Mouse (Mus musculus) lung, postnatal 0 days (tissue): ENCODE data around the gene Adcy2. TPM values are rescaled to one million over a fixed set of nuclear protein-coding genes. Genes with fewer than 3 reads are reported as not detected.

Experiments used
- ATAC-seq: fragments of 200-750 bp; cut with Nextera tagmentation; 2 replicates; pipeline ENCODE4 v1.8.0; 2017; ENCODE audit warnings: moderate library complexity
- DNase-seq: peaks from one replicate; pipeline ENCODE4 v3.0.0-alpha.2; 2016; ENCODE audit warnings: low spot score
- H3K27ac ChIP-seq: fragments of 300-500 bp; sonication (generic); 2 replicates; pipeline ENCODE4 v1.5.1; 2014; ENCODE audit warnings: antibody characterized with exemption, mild to moderate bottlenecking, low read length, mixed read lengths
- H3K27me3 ChIP-seq: fragments of 300-500 bp; sonication (generic); replicated peaks from 2 replicates; pipeline ENCODE4 v1.6.1; 2014; ENCODE audit warnings: low read length, mixed read lengths; ENCODE audit not compliant: insufficient read depth
- H3K36me3 ChIP-seq: fragments of 300-500 bp; sonication (generic); 2 replicates; pipeline ENCODE4 v1.6.1; 2014; ENCODE audit warnings: low read length, mixed read lengths; ENCODE audit not compliant: insufficient read depth
- H3K4me1 ChIP-seq: fragments of 300-500 bp; sonication (generic); 2 replicates; pipeline ENCODE4 v1.6.1; 2014; ENCODE audit warnings: antibody characterized with exemption, low read depth, low read length, mixed read lengths; ENCODE audit not compliant: insufficient read depth
- H3K4me2 ChIP-seq: fragments of 300-500 bp; sonication (generic); replicated peaks from 2 replicates; pipeline ENCODE4 v1.6.1; 2014; ENCODE audit warnings: low read depth, mild to moderate bottlenecking, low read length, moderate library complexity, mixed read lengths
- H3K4me3 ChIP-seq: fragments of 300-500 bp; sonication (generic); 2 replicates; pipeline ENCODE4 v1.5.1; 2014; ENCODE audit warnings: low read depth, low read length
- H3K9ac ChIP-seq: fragments of 300-500 bp; sonication (generic); replicated peaks from 2 replicates; pipeline ENCODE4 v1.6.1; 2014; ENCODE audit warnings: low read depth, mild to moderate bottlenecking
- H3K9me3 ChIP-seq: fragments of 300-500 bp; sonication (generic); 2 replicates; pipeline ENCODE4 v1.6.1; 2016; ENCODE audit warnings: low read length, mixed read lengths
- CTCF ChIP-seq: IDR thresholded peaks from 2 replicates; pipeline ENCODE4 v1.5.1; 2016; ENCODE audit warnings: antibody characterized with exemption, mild to moderate bottlenecking
- EP300 ChIP-seq: IDR thresholded peaks from 2 replicates; pipeline ENCODE4 v1.6.1; 2016; ENCODE audit warnings: antibody characterized with exemption, mild to moderate bottlenecking, control low read depth
- WGBS: fragments of 180-500 bp; shearing (Covaris S2); extraction: QIAGEN DNeasy Blood & Tissue Kit; methylation state at CpG from one replicate; pipeline ENCODE4 v1.1.7; 2014; 5-methylcytosine and 5-hydroxymethylcytosine counted together
- polyA plus RNA-seq: library from polyadenylated mRNA; unstranded; fragments of >200 nt; fragmentation: Nextera tagmentation; extraction: Ambion mirVana; gene quantifications from 2 replicates; pipeline ENCODE4 v1.2.1, GENCODE M21; 2015

Gene Adcy2
- polyA plus RNA-seq, 1 experiment from 2014 or later = 12.5 TPM

DNA sequence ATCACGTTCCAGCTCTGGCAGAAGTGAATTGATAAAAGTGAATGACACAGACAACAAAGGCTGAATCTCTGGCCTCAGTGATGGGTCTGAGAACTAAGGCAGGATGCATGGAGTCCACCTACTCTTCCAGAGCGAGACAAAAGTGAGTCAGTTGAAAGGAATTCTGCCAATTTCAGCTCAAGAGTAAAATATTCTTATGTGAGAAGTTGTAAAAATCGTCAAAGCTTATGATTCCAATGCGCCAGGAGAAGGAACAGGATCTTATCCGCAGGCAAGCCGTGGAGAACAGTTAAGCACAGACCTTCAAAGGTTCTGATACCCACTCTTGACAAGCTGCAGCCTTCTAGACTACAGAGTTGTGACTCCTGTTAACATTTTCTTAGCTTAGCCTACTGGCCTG, 396.3 kb downstream of the Adcy2 start:
- no peak overlapping the region for H3K9ac ChIP-seq
- no peak for DNase-seq
- H3K9me3 ChIP-seq = no peaks in the 10 kb centered on the region
- no peak overlapping the region for H3K4me2 ChIP-seq
- H3K4me1 ChIP-seq = no peaks in the 10 kb centered on the region; the same call in 1 of the 2 replicates
- TF ChIP-seq CTCF = no peak
- TF ChIP-seq EP300 = no peak
- 64% methylated on average over 6 of the region's 6 CpGs for WGBS
- no peak overlapping the region for H3K27ac ChIP-seq
- no peak overlapping the region for H3K4me3 ChIP-seq
- no peaks in the 10 kb centered on the region for H3K36me3 ChIP-seq
- no peaks in the 10 kb centered on the region for H3K27me3 ChIP-seq
- no peak for ATAC-seq

DNA sequence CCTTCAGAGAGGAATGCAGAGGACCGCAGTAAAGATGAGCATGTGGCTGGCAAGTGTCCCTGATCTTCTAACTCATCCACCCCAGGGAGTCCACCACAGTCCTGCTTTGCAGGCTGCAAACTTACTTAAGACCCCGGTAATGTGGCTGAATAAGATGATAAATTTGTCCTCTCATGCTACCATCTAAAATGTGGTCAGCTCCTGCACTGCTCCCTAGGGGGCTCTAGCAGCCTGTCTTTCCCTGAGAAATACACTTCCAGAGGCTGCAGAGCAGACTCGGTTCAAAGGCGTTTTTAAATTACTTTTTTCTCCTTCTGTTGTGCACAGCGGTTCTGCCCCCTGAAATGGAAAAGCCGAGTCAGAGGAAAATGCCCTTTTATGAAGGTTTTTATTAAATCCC, 398.2 kb downstream of the Adcy2 start:
- Histone ChIP-seq H3K36me3 (no peaks in the 10 kb centered on the region), H3K27me3 (no peaks in the 10 kb centered on the region), H3K27ac (no peak overlapping the region), H3K4me3 (no peak overlapping the region), H3K9me3 (no peaks in the 10 kb centered on the region), H3K4me1 (no peaks in the 10 kb centered on the region; the same call in 1 of the 2 replicates), H3K4me2 (no peak overlapping the region), H3K9ac (no peak overlapping the region)
- TF ChIP-seq CTCF (peak; percentile 70), EP300 (no peak)
- 21% methylated on average over 6 of the region's 6 CpGs for WGBS
- peak; percentile 55 for DNase-seq
- ATAC-seq = peak; percentile 21; the same call in 1 of the 2 replicates

DNA sequence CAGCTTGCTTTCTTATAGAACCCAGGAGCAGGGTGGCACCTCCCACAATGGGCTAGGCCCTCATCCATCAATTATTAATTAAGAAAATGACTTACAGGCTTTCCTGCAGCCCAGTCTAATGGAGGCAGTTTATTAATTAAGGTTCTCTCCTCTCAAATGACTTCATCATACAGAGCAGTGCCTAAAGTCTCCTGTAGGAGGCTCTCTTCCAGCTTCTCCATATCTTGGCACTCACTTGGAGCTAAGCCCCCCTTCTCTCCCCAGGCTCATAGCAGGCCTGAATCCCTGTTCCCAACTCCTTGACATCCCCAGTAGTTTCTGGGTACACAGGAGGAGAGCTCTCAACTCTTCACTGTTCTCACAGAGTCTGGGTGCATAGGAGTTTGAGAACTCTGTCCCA, 400.4 kb downstream of the Adcy2 start:
- no peaks in the 10 kb centered on the region for H3K27me3 ChIP-seq
- TF ChIP-seq EP300 (no peak), CTCF (peak; percentile 27)
- no peak overlapping the region for H3K27ac ChIP-seq
- no peaks in the 10 kb centered on the region for H3K4me1 ChIP-seq
- no peak for ATAC-seq
- no peak for DNase-seq
- H3K4me2 ChIP-seq = no peak overlapping the region
- H3K4me3 ChIP-seq = no peak overlapping the region
- H3K36me3 ChIP-seq = no peaks in the 10 kb centered on the region
- no peaks in the 10 kb centered on the region for H3K9me3 ChIP-seq
- H3K9ac ChIP-seq = no peak overlapping the region

DNA sequence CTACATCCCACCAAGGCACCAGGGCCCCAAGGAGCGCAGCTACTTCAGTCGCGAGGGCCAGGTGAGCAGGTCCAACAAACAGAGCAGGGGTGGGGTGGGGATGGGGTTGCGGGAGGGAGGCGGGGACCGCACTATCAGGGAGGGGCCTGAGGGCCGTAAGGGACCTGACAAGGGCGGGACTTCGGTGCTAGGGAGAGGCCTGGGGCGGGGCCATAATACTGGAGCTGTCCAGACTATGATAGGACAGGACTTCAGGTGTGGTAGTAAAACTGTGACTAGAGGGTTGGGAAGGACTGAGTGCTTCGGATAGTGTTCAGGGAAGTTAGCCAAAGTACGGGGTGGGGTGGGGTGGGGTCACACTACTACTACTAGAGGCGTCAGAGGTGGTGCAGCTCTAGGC, 401.7 kb downstream of the Adcy2 start:
- peak; percentile 84 for ATAC-seq
- H3K4me3 ChIP-seq = no peak overlapping the region
- no peaks in the 10 kb centered on the region for H3K27me3 ChIP-seq
- DNase-seq = peak; percentile 60
- no peaks in the 10 kb centered on the region for H3K9me3 ChIP-seq
- 10% methylated on average over 13 of the region's 13 CpGs for WGBS
- H3K4me2 ChIP-seq = peak overlapping the region; percentile 39
- H3K36me3 ChIP-seq = 0 out of 2 replicates have a peak, but pooled peaks cover 4% of the 10 kb centered on the region
- no peak overlapping the region for H3K27ac ChIP-seq
- TF ChIP-seq EP300 = no peak
- TF ChIP-seq CTCF = no peak
- H3K9ac ChIP-seq = no peak overlapping the region
- no peaks in the 10 kb centered on the region for H3K4me1 ChIP-seq

DNA sequence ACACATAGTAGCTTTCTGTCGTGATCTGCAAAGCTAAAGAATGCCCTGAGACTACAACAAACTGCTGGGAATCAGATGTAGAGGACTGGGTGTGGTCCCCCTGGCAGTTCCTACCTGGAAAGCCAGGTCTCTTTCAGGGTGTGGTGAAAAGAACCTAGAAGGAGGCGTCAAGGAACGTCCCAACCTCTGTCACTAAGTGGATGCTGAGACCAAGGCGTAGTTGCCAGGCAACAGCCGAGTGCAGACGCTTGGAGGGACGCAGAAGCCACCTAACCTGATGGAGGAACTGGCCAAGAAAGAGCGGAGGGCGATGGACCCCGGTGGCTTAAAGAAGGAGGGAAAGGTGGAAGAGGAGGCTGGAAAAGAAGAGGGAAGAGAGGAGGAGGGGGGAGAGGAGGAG, 402.1 kb downstream of the Adcy2 start, which contains the start of gene 1700001L19Rik:
Gene 1700001L19Rik, plus strand, starts transcription at position 223 of the 400 bp plus-strand sequence.
- Histone ChIP-seq H3K9me3 (no peaks in the 10 kb centered on the region), H3K27me3 (no peaks in the 10 kb centered on the region), H3K27ac (no peak within 1 kb of the TSS), H3K4me2 (peak within 1 kb of the TSS; percentile 39), H3K4me1 (no peaks in the 10 kb centered on the region), H3K9ac (no peak within 1 kb of the TSS), H3K4me3 (no peak within 1 kb of the TSS), H3K36me3 (0 out of 2 replicates have a peak, but pooled peaks cover 7% of the 10 kb centered on the region)
- TF ChIP-seq EP300 = no peak
- no peak for TF ChIP-seq CTCF
- no peak for DNase-seq
- 12% methylated on average over 10 of the region's 10 CpGs for WGBS
- ATAC-seq = peak; percentile 37

DNA sequence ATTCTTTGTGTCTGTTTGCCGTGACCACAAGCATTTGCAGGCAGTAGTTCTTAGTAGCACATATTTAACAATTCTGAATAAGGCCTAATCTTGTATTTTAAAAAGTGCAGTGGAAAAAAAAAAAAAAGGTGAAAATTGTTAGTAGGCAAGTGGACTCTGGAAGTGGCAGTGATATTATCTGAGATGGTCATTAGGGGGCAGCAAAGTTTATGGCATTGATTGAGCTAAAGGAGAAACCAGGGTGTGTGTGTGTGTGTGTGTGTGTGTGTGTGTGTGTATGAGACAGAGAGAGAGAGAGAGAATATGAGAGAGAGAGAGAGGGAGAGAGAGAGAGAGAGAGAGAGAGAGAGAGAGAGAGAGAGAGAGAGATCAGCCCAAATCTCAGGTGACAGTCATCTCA, 405.5 kb downstream of the Adcy2 start:
- Histone ChIP-seq H3K36me3 (peaks cover 27% of the 10 kb centered on the region), H3K9ac (no peak overlapping the region), H3K4me2 (no peak overlapping the region), H3K4me3 (no peak overlapping the region), H3K4me1 (no peaks in the 10 kb centered on the region), H3K27me3 (no peaks in the 10 kb centered on the region), H3K27ac (no peak overlapping the region), H3K9me3 (no peaks in the 10 kb centered on the region)
- WGBS = 79% methylated on average over 1 of the region's 1 CpGs
- TF ChIP-seq EP300 (no peak), CTCF (peak; percentile 64)
- ATAC-seq = no peak
- DNase-seq = peak; percentile 37

DNA sequence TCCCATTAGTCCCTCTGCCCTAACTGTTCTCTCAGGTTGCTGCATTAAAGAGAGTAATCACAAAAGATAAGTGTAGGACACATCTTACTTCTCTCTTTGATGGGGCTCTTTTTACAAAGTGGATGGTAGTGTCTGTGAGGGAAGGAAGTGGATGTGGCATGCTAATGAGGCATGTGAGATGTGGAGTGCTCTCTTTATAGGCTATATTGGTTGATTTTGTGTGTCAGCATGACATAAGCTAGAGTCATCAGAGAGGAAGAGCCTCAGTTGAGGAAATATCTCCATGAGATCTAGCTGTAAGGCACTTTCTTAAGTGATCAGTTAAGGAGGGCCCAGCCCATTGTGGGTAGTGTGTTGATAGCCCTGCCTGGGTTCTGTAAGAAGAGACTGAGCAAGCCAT, 411.0 kb downstream of the Adcy2 start:
- DNase-seq = no peak
- no peak for TF ChIP-seq EP300
- TF ChIP-seq CTCF = no peak
- Histone ChIP-seq H3K9ac (no peak overlapping the region), H3K27me3 (no peaks in the 10 kb centered on the region), H3K9me3 (no peaks in the 10 kb centered on the region), H3K4me1 (no peaks in the 10 kb centered on the region), H3K27ac (no peak overlapping the region), H3K36me3 (peaks cover 48% of the 10 kb centered on the region), H3K4me2 (no peak overlapping the region), H3K4me3 (no peak overlapping the region)
- no peak for ATAC-seq
